Mouse (Mus musculus): ENCODE data around the gene Sde2.

DNA sequence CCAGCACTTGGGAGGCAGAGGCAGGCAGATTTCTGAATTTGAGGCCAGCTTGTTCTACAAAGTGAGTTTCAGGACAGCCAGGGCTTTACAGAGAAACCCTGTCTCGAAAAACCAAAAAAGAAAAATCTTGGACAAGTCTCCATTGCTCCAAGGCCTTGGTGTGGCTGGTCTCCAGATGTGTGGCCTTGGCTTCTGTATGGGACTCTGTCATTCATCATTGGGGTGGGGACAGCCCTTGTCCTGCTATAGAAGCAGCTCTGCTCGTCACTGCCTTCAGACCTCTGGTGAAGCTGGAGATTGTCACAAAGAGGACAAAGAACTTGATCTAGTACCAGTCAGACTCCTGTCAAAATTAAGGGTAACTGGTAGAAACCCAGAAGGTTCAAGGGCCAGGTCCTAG is 23.7 kb downstream of the Sde2 start:
- TF ChIP-seq GATA1 (IDR thresholded peaks at IDR 0.05; ENCODE audit: borderline replicate concordance, low read length) = no peak
- TF ChIP-seq FLI1 (IDR thresholded peaks at IDR 0.05; ENCODE audit: low read length) = no peak

Measured in megakaryocyte, embryonic 14.5 days (primary cell).